Mouse (Mus musculus) spleen, postnatal 4 days (tissue): ENCODE results near the gene Ttf2.
A peak's percentile ranks its signal among the peaks of the same experiment; 100 is the strongest.

ENCODE experiments used
- DNase-seq, 2 experiments: peaks; one replicate each; pipeline ENCODE4 v3.0.0; 2022; ENCODE audit warnings: low spot score in 2 of 2

Gene Ttf2

GRCm38 (mm10) chr3:100969176-100969917 is at the start of gene Ttf2:
TSS of gene Ttf2 (minus strand) at chr3:100969663.
- peak; percentile 94 to 97 for DNase-seq

GRCm38 (mm10) chr3:101018494-101018893 is 49.0 kb upstream of the Ttf2 start:
- DNase-seq: no peak

DNA sequence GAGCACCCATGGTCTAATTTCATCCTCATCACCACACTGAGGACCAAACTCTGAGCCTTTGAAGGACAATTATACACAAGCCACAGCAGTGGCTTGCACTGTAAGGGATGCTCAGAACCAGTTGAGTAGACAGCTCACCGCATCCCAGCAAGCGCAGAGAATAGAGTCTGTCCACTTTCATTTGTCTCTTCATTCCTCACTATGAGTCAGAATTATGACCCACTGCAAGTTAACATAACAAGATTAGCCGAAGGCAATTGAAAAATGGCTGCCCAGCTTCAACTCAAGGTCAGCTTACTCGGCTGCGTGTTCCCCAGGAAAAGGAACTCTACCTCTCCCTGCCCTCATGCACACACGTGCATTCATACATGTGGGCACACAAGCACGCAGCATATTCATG is 46.6 kb upstream of the Ttf2 start:
- no peak for DNase-seq

DNA sequence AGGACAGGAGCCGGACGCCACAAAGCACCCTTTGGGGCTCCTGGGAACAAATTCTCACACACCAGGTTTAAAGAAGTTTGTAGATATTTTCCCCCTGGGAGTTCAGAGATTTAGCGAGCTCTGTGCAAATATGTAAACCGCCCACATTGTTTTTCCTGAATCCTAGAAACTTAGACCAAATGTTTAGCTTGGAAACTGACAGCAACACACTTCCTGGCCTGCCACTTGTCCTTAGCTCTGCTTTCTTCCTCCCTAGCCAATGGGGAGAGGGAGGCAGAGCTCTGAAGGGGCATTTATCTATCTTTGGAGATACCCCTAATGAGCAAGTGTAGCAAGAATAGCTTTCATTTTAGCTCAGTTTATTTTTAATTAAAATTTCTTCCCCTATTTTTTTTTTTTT is 45.8 kb upstream of the Ttf2 start:
- no peak for DNase-seq

DNA sequence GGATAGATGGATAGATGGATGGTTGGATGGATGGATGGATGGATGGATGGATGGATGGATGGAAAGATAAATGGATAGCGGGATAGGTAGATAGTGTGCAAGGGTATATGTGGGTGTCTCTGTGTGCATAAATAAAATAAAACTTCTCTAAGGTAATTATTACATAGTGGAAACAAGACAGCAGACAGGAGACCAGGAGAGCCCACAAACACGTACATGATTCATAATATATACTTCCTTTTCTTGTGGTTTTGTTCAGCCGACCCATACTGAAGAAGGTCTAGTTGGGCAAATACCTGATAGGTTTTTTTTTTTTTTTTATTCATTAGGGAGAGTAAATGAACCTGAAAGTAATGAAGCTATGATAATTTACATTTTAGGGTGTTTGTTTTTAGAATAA is 44.1 kb upstream of the Ttf2 start:
- no peak for DNase-seq

- DNase-seq: no peak
These were observed 43.5 kb upstream of the Ttf2 start for GRCm38 (mm10) chr3:101013005-101013404.

- DNase-seq: no peak
These were observed 43.1 kb upstream of the Ttf2 start for GRCm38 (mm10) chr3:101012597-101012996.

DNA sequence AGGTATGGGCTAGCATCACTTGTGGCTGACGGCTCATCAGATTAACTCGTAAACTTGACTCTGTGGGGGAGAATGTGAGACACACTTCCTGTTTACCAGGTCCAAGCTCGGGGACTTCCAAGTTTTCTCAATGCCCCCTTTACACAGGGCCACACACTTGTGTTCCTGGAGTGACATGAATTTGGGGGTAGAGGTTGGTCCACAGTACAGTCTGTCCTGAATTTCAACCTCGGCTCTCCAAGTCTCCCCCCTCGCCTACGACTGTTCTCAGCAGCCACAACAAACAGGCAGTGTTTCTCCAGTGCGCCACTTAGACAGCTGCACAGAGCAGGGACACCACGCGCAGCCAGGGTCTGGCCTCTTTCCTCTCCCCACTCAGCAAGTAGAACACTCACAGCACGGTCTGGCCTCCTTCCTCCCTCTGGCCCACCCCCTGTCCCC is 42.7 kb upstream of the Ttf2 start:
- no peak for DNase-seq

GRCm38 (mm10) chr3:101011203-101011600 is 41.7 kb upstream of the Ttf2 start:
- DNase-seq: no peak

DNA sequence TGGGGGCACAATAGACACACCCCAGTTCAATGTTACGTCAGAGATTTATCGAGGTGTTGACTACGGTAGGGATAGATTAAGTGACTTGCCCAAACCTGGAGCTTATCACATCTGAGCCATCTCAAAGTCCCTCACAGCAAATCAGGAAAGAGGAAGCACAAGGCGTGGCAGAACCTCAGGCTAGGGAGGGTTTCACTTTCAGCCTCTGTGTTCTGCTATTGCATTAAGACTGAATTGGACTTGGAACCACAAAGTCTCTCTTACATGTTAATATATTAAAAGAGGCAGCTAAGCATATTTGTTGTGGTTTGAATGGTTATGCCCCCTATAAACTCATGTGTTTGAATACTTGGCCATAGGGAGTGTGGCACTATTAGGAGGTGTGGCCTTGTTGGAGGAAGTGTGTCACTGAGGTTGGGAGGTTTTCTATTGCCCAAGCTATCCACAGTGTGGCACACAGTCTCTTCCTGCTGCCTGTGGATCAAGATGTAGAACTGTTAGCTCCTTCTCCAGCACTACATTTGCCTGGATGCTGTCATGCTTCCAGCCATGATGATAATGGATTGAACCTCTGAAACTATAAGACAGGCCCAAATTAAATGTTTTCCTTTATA is 41.2 kb upstream of the Ttf2 start:
- DNase-seq: no peak

DNA sequence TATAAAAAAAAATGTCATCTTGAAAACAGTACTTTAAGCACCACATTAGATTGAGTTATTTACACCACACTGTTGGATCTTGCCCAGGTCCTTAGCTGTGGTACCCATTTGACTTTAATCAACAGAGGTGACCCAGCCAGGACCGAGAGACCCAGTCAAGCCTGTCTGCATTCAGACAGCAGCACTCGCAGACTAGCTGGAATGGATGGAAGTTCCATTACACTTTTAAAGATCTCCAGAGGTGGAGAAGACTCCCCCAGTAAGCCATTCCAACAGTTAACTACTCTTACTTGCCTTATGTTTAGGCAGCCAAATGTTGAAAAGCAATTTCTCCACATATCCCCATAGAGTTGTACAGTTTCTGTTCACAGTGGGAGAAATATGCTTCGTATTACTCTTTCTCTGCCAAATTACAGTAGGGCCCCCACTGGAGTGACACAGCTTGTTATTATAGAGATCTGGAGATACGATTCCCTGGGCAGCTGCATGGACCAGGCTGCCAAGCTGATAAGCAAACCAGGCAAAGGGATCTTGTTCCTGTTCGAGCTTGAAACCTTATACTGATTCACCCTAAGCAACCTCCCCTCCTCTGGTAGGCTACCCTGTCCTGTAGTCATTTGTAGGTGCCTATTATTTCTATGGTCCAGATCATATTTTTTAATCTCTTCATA is 37.8 kb upstream of the Ttf2 start:
- DNase-seq: no peak

DNA sequence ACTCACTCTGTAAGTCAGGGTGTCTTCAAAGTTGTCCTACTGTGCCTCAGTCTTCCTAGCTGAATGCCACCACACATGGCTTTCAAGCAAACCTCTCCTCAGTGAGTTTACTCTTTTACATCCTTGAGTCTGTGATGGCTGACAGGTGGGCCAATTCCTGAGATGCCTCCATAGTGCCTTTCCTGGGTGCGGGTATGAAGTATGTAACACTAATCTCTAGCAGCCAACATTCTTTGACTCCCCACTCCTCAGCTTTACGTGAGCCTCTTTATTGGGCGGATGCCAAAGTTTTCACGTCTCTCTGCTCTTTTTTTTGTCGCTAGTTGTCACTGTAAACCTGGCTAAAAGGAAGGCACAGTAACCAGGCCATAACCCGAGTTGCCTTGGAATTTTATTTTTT is 35.9 kb upstream of the Ttf2 start:
- DNase-seq: no peak

DNA sequence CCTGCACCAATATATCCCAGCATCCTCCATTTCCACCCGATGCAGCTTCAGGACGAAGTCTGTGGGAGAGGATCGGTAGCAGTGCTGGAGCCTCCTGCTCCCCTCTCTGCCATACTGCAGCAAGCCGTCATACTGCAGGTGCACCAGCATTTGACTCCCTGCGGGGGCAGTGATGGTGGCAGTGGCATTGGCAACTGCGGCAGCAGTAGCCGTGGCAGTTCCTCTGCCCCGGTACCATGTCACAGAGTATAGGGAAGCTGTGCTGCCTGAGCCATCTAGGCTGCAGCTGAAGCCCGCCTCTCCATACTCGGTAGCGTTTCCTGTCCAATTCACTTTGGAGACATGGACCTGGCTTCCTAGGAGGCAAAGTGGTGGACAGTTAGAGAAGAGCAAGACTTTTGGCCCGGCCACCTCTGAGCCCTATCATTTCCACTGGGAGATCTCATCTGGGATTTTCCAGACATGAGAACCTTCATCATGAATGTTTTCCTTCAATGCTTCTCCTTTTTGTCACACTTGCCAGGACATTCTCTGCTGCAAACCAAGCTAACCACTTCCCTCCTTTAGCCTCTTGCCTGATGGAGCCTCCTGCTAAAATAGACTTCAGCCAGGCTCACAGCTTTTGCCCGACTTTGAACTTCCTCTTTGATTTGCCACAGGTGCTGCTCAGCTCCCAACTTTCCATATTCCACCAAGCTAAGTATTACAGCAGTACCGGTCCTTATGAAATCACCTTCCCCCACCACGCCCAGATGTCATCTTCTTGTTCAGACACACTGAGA is 34.3 kb upstream of the Ttf2 start:
- no peak for DNase-seq

DNA sequence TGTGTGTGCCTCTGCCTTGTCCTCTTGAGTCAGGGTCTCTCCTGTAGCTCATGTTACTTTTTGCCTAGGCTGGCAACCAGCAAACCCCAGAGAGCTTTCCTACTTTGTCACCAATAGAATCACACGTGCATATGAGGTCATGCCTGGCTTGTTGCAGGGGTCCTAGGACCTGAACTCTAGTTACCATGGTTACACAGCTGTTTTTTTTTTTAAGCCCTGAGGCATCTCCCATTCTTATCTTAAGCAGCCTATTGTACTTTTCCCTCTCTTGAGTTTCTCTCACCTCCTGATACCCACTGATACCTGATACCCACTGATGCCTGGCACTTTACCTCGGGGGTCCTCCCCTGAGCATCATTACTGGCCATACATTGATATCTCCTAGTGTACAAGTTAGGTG is 30.3 kb upstream of the Ttf2 start:
- DNase-seq: no peak

- peak; percentile 72 to 89 for DNase-seq
These were observed 29.5 kb upstream of the Ttf2 start for GRCm38 (mm10) chr3:100998904-100999340.

GRCm38 (mm10) chr3:100997785-100998570 is 28.5 kb upstream of the Ttf2 start:
- no peak for DNase-seq

DNA sequence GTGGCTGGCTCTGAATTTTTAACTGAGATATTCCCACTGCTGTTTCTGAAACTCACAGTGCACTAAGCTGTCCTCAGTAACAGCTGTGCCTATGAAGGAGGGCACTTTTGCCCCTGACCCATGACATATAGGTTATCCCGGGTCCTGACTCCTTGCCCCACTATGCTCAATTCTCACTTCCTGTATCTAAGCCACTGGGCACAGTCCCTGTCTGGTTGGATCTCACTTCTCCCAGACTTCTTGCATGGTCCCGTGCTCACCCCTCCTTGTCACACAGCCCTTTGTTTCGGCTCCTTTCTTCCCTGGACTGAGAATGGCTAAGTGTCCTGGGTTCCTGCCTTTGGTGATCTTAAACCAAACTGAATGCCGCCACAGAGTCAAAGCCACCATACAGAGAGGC is 24.8 kb upstream of the Ttf2 start:
- no peak for DNase-seq

DNA sequence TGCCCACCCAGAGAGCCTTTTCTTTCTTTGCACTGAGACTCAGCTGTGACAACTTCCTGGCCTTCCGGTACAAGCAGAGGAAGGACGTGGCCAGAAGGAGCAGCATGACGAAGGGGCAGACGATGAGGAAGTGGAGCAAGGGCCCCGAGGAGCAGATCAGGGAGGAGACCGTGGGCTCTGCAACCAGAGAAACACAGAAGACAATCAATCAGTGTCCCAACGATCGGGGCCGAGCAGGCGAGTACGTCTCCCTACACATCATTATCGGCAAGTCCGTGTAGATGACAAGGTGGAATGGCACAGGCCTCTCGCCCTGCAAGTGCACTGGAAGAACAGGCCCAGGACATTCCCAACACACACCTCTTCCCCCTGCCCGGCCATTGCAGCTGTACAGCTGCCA is 24.3 kb upstream of the Ttf2 start:
- DNase-seq: peak in 1 of 2 experiments; percentile 69

- DNase-seq: no peak
These were observed 23.7 kb upstream of the Ttf2 start for GRCm38 (mm10) chr3:100993158-100993557.

DNA sequence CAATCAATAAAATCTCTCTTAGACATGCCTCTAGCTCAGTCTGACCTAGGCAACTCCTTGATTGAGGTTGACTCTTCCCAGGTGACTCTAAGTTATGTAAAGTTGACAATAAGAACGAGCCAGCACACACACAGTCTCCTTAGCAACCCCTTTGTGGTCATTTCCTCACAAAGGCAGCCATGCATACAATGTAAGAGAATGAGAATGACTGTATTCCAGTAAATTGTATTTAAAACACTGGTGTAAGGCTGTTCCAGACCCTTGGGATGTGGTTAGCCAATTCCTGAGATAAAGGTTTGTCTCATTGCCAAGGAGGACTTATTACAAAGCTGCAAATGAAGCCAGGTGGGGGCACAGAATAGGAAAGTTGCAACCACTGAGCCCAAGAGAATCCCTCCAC is 20.8 kb upstream of the Ttf2 start:
- DNase-seq: no peak

- no peak for DNase-seq
These were observed 20.0 kb upstream of the Ttf2 start for GRCm38 (mm10) chr3:100989417-100989816.
